21 mouse cellular contexts compared by ENCODE assay signal in the genomic region with DNA sequence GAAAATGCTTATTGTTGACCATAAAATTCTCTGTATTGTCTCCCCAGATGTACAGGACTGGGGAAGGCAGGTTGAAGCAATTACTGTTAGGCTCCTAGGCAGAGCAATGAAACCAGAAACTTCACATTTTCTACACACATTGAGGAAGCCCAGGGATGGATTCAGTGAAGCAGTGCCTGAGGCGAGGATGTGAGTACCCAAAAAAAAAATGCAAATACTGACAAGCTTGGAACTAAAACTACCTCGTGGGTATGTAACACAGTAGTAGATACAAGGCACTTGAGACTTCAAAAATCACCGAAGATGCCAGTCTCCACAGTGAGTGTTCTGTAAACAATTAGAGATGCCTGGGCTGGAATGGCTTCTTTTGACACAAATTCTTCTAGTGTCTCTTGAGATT.
A peak's percentile ranks its signal among the peaks of the same experiment; 100 is the strongest.
DNase-seq lines count a peak whose midpoint lies in the region; ATAC-seq and TF ChIP-seq lines count a peak whose summit lies in the region.
"Had no signal": no experiment of that assay in that cellular context is flagged by ENCODE, and none has a peak within 500 bp of the region (broad histone marks: within the 10 kb centered on the region; RNA-seq: fewer than 3 reads in every experiment).

No protein-coding gene starts in this region.

- in situ Hi-C loops in CH12.LX (cut with MboI; ENCODE audit: low pct_ligation_motif_present, low pct_unique_long_range_greater_than_20kb, low sequenced_read_pairs): no loop called here

- intact Hi-C loops in heart, postnatal 10 days (cut with DNase I): no loop called here

- no peak for TF ChIP-seq EP300 in CH12.LX (IDR thresholded peaks at IDR 0.05; ENCODE audit: low read length)

- H3K4me2 ChIP-seq in embryonic facial prominence, embryonic 11.5 days (ENCODE audit: low read depth, low read length): no peak overlapping the region
- no peak overlapping the region for H3K4me2 ChIP-seq in CH12.LX (ENCODE audit: insufficient read depth, low read depth, poor library complexity, severe bottlenecking)
- H3K4me2 ChIP-seq: embryonic facial prominence, embryonic 12.5 days; embryonic facial prominence, embryonic 15.5 days; forebrain, embryonic 13.5 days; forebrain, embryonic 15.5 days had no signal

- no peak for TF ChIP-seq POLR2A in CH12.LX (IDR thresholded peaks at IDR 0.05; ENCODE audit: low read depth, low read length)
- TF ChIP-seq POLR2A in embryonic fibroblast, embryonic 13.5 days (IDR thresholded peaks at IDR 0.05; ENCODE audit: low read depth, low read length): no peak

- H3K27ac ChIP-seq in embryonic facial prominence, embryonic 11.5 days (replicated peaks; ENCODE audit: low read depth, low read length): no peak overlapping the region
- no peak overlapping the region for H3K27ac ChIP-seq in embryonic facial prominence, embryonic 10.5 days (replicated peaks)
- H3K27ac ChIP-seq in CH12.LX (ENCODE audit: insufficient read depth, low read depth): no peak overlapping the region
- H3K27ac ChIP-seq in embryonic fibroblast, embryonic 13.5 days (ENCODE audit: insufficient read depth, low read length): peak overlapping the region; percentile 17; the same call in 1 of the 2 replicates
- H3K27ac ChIP-seq: embryonic facial prominence, embryonic 12.5 days; embryonic facial prominence, embryonic 15.5 days; forebrain, embryonic 13.5 days; forebrain, embryonic 15.5 days had no signal

- TF ChIP-seq RAD21 in CH12.LX (IDR thresholded peaks at IDR 0.05; ENCODE audit: low read depth, low read length): no peak

- dilution Hi-C loops in CH12.LX (cut with MboI; ENCODE audit: extremely low pct_ligation_motif_present, extremely low pct_unique_long_range_greater_than_20kb, low sequenced_read_pairs): no loop called here

- no peaks in the 10 kb centered on the region for H3K27me3 ChIP-seq in embryonic facial prominence, embryonic 11.5 days (ENCODE audit: control insufficient read depth, insufficient read depth, low read length)
- no peaks in the 10 kb centered on the region for H3K27me3 ChIP-seq in embryonic facial prominence, embryonic 10.5 days (replicated peaks; ENCODE audit: low read depth, poor library complexity, severe bottlenecking)
- no peaks in the 10 kb centered on the region for H3K27me3 ChIP-seq in CH12.LX (replicated peaks)
- H3K27me3 ChIP-seq: embryonic facial prominence, embryonic 12.5 days; embryonic facial prominence, embryonic 15.5 days; forebrain, embryonic 13.5 days; forebrain, embryonic 15.5 days had no signal

- H3K79me2 ChIP-seq in CH12.LX (replicated peaks; ENCODE audit: control insufficient read depth, extremely low read depth, insufficient read depth, poor library complexity, severe bottlenecking): no peaks in the 10 kb centered on the region

- 39% methylated on average over 3 of the region's 3 CpGs for WGBS in embryonic facial prominence, embryonic 11.5 days
- WGBS in embryonic facial prominence, embryonic 10.5 days: 46% methylated on average over 3 of the region's 3 CpGs

- no peak overlapping the region for H3K4me3 ChIP-seq in embryonic facial prominence, embryonic 11.5 days (ENCODE audit: low read depth, low read length)
- H3K4me3 ChIP-seq in embryonic facial prominence, embryonic 10.5 days: no peak overlapping the region
- no peak overlapping the region for H3K4me3 ChIP-seq in CH12.LX (replicated peaks in 1 of 3; ENCODE audit: low read depth in 2 of 3, low read length in 2 of 3, poor library complexity in 1 of 3)
- no peak overlapping the region for H3K4me3 ChIP-seq in embryonic fibroblast, embryonic 13.5 days (ENCODE audit: insufficient read depth, low read length)
- H3K4me3 ChIP-seq: embryonic facial prominence, embryonic 12.5 days; embryonic facial prominence, embryonic 15.5 days; forebrain, embryonic 13.5 days; forebrain, embryonic 15.5 days had no signal

- no peaks in the 10 kb centered on the region for H3K36me3 ChIP-seq in embryonic facial prominence, embryonic 11.5 days (replicated peaks; ENCODE audit: control insufficient read depth, insufficient read depth, low read depth, low read length)
- no peaks in the 10 kb centered on the region for H3K36me3 ChIP-seq in embryonic facial prominence, embryonic 10.5 days (replicated peaks)
- H3K36me3 ChIP-seq in CH12.LX (replicated peaks in 1 of 2; ENCODE audit: control insufficient read depth in 1 of 2, insufficient read depth in 1 of 2, low read length in 1 of 2): no peaks in the 10 kb centered on the region
- H3K36me3 ChIP-seq: embryonic facial prominence, embryonic 12.5 days; embryonic facial prominence, embryonic 15.5 days; forebrain, embryonic 15.5 days had no signal

- DNase-seq in embryonic facial prominence, embryonic 11.5 days (ENCODE audit: low spot score): peak; percentile 24
- DNase-seq in embryonic facial prominence, embryonic 10.5 days (ENCODE audit: low spot score): no peak
- DNase-seq in 3T3-L1 (ENCODE audit: low read depth, low spot score): peak; percentile 55
- DNase-seq in CH12.LX (ENCODE audit: extremely low read depth): peak; percentile 3
- no peak for DNase-seq in kidney, adult 11 months
- DNase-seq in heart, postnatal 10 days: no peak
- DNase-seq: adrenal gland, adult 2 months; adrenal gland, postnatal 10 days; adrenal gland, postnatal 25 days; B cell, adult 2 months; cerebellum, adult 11-12 months; cerebellum, adult 2 months; cerebellum, adult 9-10 months; cerebellum, postnatal 25 days; forebrain, postnatal 0 days had no signal

- H3K4me1 ChIP-seq in embryonic facial prominence, embryonic 11.5 days (ENCODE audit: control insufficient read depth, insufficient read depth, low read length): no peaks in the 10 kb centered on the region
- peaks cover 5% of the 10 kb centered on the region; the same call in 1 of the 2 replicates for H3K4me1 ChIP-seq in embryonic facial prominence, embryonic 10.5 days
- peaks cover 0 to 18% of the 10 kb centered on the region in 2 experiments; a peak in 2 of 4 replicates for H3K4me1 ChIP-seq in CH12.LX (ENCODE audit: control insufficient read depth in 1 of 2, insufficient read depth in 2 of 2)
- H3K4me1 ChIP-seq in embryonic fibroblast, embryonic 13.5 days (ENCODE audit: control insufficient read depth, insufficient read depth, low read length): peaks cover 7% of the 10 kb centered on the region
- H3K4me1 ChIP-seq: embryonic facial prominence, embryonic 12.5 days; forebrain, embryonic 13.5 days; forebrain, embryonic 15.5 days had no signal

- no peak for ATAC-seq in embryonic facial prominence, embryonic 11.5 days (replicated peaks; ENCODE audit: insufficient number of reproducible peaks, low FRiP score, low TSS enrichment, low read depth)
- ATAC-seq: CD4-positive, CD25-positive, alpha-beta regulatory T cell, adult 4 months; forebrain, embryonic 13.5 days; forebrain, embryonic 15.5 days; forebrain, postnatal 0 days had no signal

- no peak for TF ChIP-seq CTCF in CH12.LX (conservative IDR thresholded peaks at IDR 0.05 in 1 of 2, IDR thresholded peaks at IDR 0.05 in 1 of 2; ENCODE audit: low read depth in 2 of 2, low read length in 2 of 2)
- no peak for TF ChIP-seq CTCF in embryonic fibroblast, embryonic 13.5 days (IDR thresholded peaks at IDR 0.05; ENCODE audit: borderline replicate concordance, insufficient read depth, low read length)

- H3K9ac ChIP-seq in embryonic facial prominence, embryonic 11.5 days (replicated peaks; ENCODE audit: low read length): no peak overlapping the region
- H3K9ac ChIP-seq in CH12.LX (ENCODE audit: insufficient read depth, low read depth): no peak overlapping the region
- H3K9ac ChIP-seq: embryonic facial prominence, embryonic 12.5 days; embryonic facial prominence, embryonic 15.5 days; forebrain, embryonic 13.5 days; forebrain, embryonic 15.5 days; forebrain, postnatal 0 days had no signal

- no peaks in the 10 kb centered on the region for H3K9me3 ChIP-seq in embryonic facial prominence, embryonic 11.5 days (replicated peaks; ENCODE audit: control insufficient read depth, low read length)
- H3K9me3 ChIP-seq in embryonic facial prominence, embryonic 10.5 days: no peaks in the 10 kb centered on the region
- no peaks in the 10 kb centered on the region for H3K9me3 ChIP-seq in CH12.LX (replicated peaks; ENCODE audit: low read length)
- H3K9me3 ChIP-seq: embryonic facial prominence, embryonic 12.5 days; embryonic facial prominence, embryonic 15.5 days; forebrain, embryonic 13.5 days; forebrain, embryonic 15.5 days had no signal

TF ChIP-seq in CH12.LX, 34 proteins besides CTCF, POLR2A, EP300 and RAD21:
- TF ChIP-seq MAFK (IDR thresholded peaks at IDR 0.05; ENCODE audit: insufficient replicate concordance, low read length) (no peak), NELFE (IDR thresholded peaks at IDR 0.05; ENCODE audit: low read depth, low read length) (no peak), ZNF384 (IDR thresholded peaks at IDR 0.05; ENCODE audit: low read depth, low read length) (0 out of 2 replicates have a peak, but pooled peaks have one; percentile 8)

Comparison
In these comparisons a context has a peak if more than half of its experiments do, and no peak if none do; other contexts are left out.
1. DNase-seq: peak in embryonic facial prominence, embryonic 11.5 days (single experiment), 3T3-L1 (single experiment) and CH12.LX (single experiment); none in embryonic facial prominence, embryonic 10.5 days (single experiment), kidney, adult 11 months (single experiment) and heart, postnatal 10 days (0 of 2).